Mouse (Mus musculus) thymus, adult 2 months (tissue): ENCODE data around the gene Mpv17l.

Experiments
- CTCF ChIP-seq: fragments of 200-500 bp; IDR thresholded peaks from 2 replicates; pipeline ENCODE4 v1.5.1; 2012; ENCODE audit warnings: mild to moderate bottlenecking, control low read depth, low read length, moderate library complexity, borderline replicate concordance; ENCODE audit not compliant: control insufficient read depth, poor library complexity, insufficient read depth; ENCODE audit errors: extremely low read depth
- POLR2A ChIP-seq: fragments of 200-500 bp; IDR thresholded peaks from 2 replicates; pipeline ENCODE4 v1.6.1; 2012; ENCODE audit warnings: mild to moderate bottlenecking, low read length, control low read depth, moderate library complexity; ENCODE audit not compliant: control insufficient read depth, poor library complexity, insufficient read depth; ENCODE audit errors: extremely low read depth

- TF ChIP-seq POLR2A (no peak), CTCF (no peak)
Observed at GRCm38 (mm10) chr16:13867910-13868514, 34.9 kb upstream of the Mpv17l start.
